Mouse (Mus musculus) C2C12 (cell line): ENCODE results near the gene Sstr3.

Experiments used
- CTCF ChIP-seq: IDR thresholded peaks from one replicate; pipeline ENCODE4 v1.5.1; 2011; ENCODE audit not compliant: control insufficient read depth, insufficient read depth, insufficient read length
- USF1 ChIP-seq: IDR thresholded peaks from one replicate; pipeline ENCODE4 v1.6.1; 2011; ENCODE audit warnings: low read depth, mild to moderate bottlenecking, control low read depth, moderate library complexity

DNA sequence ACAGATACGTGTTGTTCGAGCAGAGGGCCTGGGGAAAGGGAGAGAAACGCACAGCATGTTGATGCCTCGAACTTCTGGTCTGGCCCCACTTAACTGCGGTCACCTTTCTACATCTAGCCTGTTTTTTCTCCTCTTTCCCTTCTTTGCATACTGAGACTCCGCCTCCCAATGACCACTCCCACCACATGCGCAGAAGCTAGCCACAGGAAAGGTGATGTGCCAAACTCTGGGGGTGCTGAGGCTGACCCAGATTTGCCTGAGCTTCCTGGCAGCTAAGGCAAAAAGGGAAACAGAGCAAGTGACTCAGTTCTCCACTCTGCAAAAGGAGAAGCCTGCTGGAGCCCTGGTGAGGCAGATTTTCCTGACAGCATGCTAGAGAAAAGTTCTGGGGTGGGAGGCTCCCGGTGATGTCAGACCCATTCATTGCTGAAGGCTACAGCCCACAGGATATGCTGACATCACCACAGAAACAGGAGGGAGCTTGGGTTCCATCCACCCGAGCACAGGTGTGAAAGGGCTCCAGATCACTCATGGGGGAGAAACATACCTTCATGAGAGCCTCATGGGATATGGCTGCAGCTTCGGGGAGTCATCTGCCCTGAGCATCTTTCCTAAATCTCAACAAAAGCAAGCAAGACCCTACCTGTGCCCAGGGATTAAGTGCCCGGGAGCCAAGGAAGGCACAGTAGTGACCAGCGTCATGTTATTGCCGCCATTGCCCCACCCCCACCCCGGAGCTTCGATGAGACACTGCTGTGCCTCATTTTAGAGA, 47.4 kb upstream of the Sstr3 start:
- TF ChIP-seq USF1 (no peak), CTCF (no peak)
